Mouse (Mus musculus): ENCODE data around the gene Mrpl4. TPM values are rescaled to one million over a fixed set of nuclear protein-coding genes. Genes with fewer than 3 reads are reported as not detected.
"Not testable (repeated sequence)": the region's sequence is repeated elsewhere in the genome, so short reads cannot be mapped to it uniquely, and the experiment has no call there.

The Mrpl4 gene
- total RNA-seq, 2 experiments from 2014 or later: 57.3 to 62.1 TPM

- DNase-seq (ENCODE audit: low spot score in 2 of 2): no peak
These were observed 20.4 kb upstream of the Mrpl4 start for GRCm38 (mm10) chr9:20982171-20982570.

- no peak for DNase-seq (ENCODE audit: low spot score in 2 of 2)
These were observed 19.4 kb upstream of the Mrpl4 start for GRCm38 (mm10) chr9:20983169-20983568.

- no peak for DNase-seq (ENCODE audit: low spot score in 2 of 2)
These were observed 15.4 kb upstream of the Mrpl4 start for GRCm38 (mm10) chr9:20986952-20987686.

GRCm38 (mm10) chr9:20987953-20988352 is 14.6 kb upstream of the Mrpl4 start:
- DNase-seq (ENCODE audit: low spot score in 2 of 2): no peak

GRCm38 (mm10) chr9:20990861-20991260 is 11.7 kb upstream of the Mrpl4 start:
- no peak for DNase-seq (ENCODE audit: low spot score in 2 of 2)

- DNase-seq (ENCODE audit: low spot score in 2 of 2): no peak
These were observed 11.0 kb upstream of the Mrpl4 start for GRCm38 (mm10) chr9:20991587-20991986.

GRCm38 (mm10) chr9:20993165-20993898 is 9.2 kb upstream of the Mrpl4 start:
- DNase-seq (ENCODE audit: low spot score in 2 of 2): no peak

- DNase-seq (ENCODE audit: low spot score in 2 of 2): no peak
These were observed 7.5 kb upstream of the Mrpl4 start for GRCm38 (mm10) chr9:20995069-20995468.

GRCm38 (mm10) chr9:20997065-20997464 is 5.5 kb upstream of the Mrpl4 start:
- DNase-seq (ENCODE audit: low spot score in 2 of 2): no peak

GRCm38 (mm10) chr9:20998337-20998736 is 4.2 kb upstream of the Mrpl4 start:
- not testable (repeated sequence) for DNase-seq (ENCODE audit: low spot score in 2 of 2)

- no peak for DNase-seq (ENCODE audit: low spot score in 2 of 2)
These were observed 1.7 kb upstream of the Mrpl4 start for GRCm38 (mm10) chr9:21000811-21001210.

GRCm38 (mm10) chr9:21001651-21002200 is 812 bp upstream of the Mrpl4 start:
- DNase-seq (ENCODE audit: low spot score in 2 of 2): no peak

GRCm38 (mm10) chr9:21002270-21002626 is 290 bp upstream of the Mrpl4 start:
- DNase-seq (ENCODE audit: low spot score in 2 of 2): no peak

GRCm38 (mm10) chr9:21007313-21007952 is 4.9 kb downstream of the Mrpl4 start:
- DNase-seq (ENCODE audit: low spot score in 2 of 2): no peak

GRCm38 (mm10) chr9:21008007-21008406 is 5.5 kb downstream of the Mrpl4 start:
- no peak for DNase-seq (ENCODE audit: low spot score in 2 of 2)

- no peak for DNase-seq (ENCODE audit: low spot score in 2 of 2)
These were observed 7.8 kb downstream of the Mrpl4 start for GRCm38 (mm10) chr9:21010362-21010761.

GRCm38 (mm10) chr9:21010939-21011541 is 8.5 kb downstream of the Mrpl4 start:
- not testable (repeated sequence) for DNase-seq (ENCODE audit: low spot score in 2 of 2)

- DNase-seq (ENCODE audit: low spot score in 2 of 2): no peak
These were observed 9.3 kb downstream of the Mrpl4 start for GRCm38 (mm10) chr9:21011846-21012312.

- no peak for DNase-seq (ENCODE audit: low spot score in 2 of 2)
These were observed 9.8 kb downstream of the Mrpl4 start for GRCm38 (mm10) chr9:21012368-21012767.

GRCm38 (mm10) chr9:21014691-21015570 is 12.4 kb downstream of the Mrpl4 start:
- peak; percentile 37 to 38 for DNase-seq (ENCODE audit: low spot score in 2 of 2)
